Mouse (Mus musculus) cerebellum, adult 11-12 months (tissue): ENCODE data around the gene Gm35549.
"Not testable (repeated sequence)": the region's sequence is repeated elsewhere in the genome, so short reads cannot be mapped to it uniquely, and the experiment has no call there.

Source experiments
- DNase-seq: peaks from one replicate; pipeline ENCODE4 v3.0.0; 2022

Gm35549 gene

DNA sequence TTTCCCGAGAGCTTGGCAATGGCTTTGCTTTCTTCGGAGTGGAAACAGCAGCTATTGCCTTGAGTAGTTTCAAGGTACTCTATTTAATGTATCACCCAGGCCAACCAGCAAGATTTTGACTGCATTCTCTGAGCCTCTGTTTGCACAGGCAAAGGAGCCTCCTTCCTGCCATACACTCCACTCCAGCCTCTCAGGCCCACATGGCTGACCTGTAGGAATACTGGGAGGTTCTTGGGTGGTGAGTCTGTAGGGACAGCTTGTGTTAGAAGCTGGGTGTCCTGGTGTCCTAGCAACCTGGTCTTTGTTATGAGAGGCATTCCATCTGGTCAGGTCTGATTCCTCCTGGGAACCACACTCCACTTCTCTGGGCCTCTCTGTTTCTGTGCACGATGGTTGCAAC lies at the start of gene Gm35549:
TSS of gene Gm35549 (minus strand) at position 276 of the 400 bp plus-strand sequence.
- DNase-seq, result no peak

GRCm38 (mm10) chr9:122886372-122887179 lies 42.7 kb upstream of the Gm35549 start:
- peak; percentile 60 for DNase-seq

DNA sequence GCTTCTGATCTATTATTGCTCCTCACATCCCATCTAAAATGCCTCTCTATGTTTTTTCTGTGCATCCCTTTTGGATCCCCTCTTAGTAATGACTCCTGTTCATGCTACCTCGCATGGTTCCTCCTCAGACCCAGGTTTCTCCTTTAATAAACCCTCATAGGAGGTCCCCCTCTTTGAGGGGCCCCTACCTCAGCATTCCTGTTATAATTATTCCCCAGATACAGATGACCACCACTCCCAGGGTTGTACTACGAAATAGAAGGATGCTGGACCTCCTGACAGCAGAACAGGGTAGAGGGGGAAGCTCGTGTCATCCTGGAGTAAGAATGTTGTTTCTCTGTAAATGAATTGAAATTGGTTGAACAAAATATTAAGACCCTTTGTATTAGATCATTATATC lies 41.5 kb upstream of the Gm35549 start, which contains the start of gene Zkscan7:
TSS of gene Zkscan7 (plus strand) at position 301 of the 400 bp plus-strand sequence.
- no peak for DNase-seq

- DNase-seq, result no peak
Measured at GRCm38 (mm10) chr9:122875145-122875544, 31.3 kb upstream of the Gm35549 start.

- DNase-seq, result no peak
Measured at GRCm38 (mm10) chr9:122874653-122875052, 30.8 kb upstream of the Gm35549 start.

GRCm38 (mm10) chr9:122872595-122872994 lies 28.8 kb upstream of the Gm35549 start:
- no peak for DNase-seq

- DNase-seq, result no peak
Measured at GRCm38 (mm10) chr9:122866192-122866591, 22.4 kb upstream of the Gm35549 start.

- DNase-seq, result peak; percentile 75
Measured at GRCm38 (mm10) chr9:122865697-122866166, 21.9 kb upstream of the Gm35549 start, which contains the start of gene Zfp445. Gene Zfp445 (minus strand): TSS chr9:122866006.

- DNase-seq, result no peak
Measured at GRCm38 (mm10) chr9:122864848-122865247, 21.0 kb upstream of the Gm35549 start.

- no peak for DNase-seq
Measured at GRCm38 (mm10) chr9:122863731-122864130, 19.9 kb upstream of the Gm35549 start.

DNA sequence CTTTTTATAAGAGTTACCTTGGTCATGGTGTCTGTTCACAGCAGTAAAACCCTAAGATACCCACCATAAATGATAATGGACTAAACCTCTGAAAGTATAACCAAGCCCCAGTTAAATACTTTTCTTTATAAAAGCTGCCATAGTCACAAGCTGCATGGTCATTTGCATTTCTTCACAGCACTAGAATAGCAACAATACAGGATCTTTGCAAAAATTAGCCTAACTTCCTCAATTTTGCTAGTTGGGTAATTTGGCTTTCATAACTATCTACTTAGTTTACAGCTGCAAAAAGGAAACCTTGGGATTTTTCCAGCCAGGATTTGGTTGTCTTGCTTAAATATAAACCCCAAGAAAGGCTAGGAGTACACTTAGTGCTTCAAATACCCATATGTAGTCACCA lies 16.9 kb upstream of the Gm35549 start:
- DNase-seq, result no peak

GRCm38 (mm10) chr9:122856716-122857115 lies 12.9 kb upstream of the Gm35549 start:
- DNase-seq, result no peak

DNA sequence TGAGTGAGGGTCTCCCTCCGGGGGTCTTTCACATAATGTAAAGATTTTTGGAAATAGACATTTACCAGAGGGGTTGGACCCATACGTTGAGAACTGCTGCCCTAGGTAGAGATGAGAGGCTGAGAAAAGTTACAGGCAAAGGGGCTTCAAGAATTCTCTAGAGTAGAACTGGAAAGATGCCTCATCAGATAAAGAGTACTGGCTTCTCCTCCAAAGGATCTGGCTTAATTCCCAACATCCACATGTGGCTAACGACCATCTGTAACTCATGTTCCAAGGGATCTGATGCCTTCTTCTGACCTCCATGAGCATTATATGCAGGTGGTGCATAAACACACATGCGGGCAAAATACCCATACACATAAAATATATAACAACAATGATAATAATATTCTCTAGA lies 11.8 kb upstream of the Gm35549 start:
- no peak for DNase-seq

DNA sequence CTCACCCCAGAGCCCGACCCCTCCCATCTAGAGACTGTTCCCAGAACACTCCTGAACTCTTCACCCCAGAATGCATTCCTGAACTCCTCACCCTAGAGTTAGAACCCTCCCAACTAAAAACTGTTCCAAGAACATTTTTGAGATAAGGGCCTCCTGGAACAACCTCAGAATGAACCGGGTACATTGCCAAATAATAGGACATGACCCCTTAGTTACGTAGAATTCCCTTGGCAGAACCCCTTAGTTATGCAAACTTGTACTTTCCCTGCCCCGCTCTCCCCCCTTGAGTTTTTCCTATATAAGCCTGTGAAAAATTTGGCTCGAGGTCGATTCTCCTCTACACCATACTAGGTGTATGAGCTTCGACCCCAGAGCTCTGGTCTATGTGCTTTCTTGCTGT lies 11.3 kb upstream of the Gm35549 start:
- DNase-seq, result not testable (repeated sequence)

DNA sequence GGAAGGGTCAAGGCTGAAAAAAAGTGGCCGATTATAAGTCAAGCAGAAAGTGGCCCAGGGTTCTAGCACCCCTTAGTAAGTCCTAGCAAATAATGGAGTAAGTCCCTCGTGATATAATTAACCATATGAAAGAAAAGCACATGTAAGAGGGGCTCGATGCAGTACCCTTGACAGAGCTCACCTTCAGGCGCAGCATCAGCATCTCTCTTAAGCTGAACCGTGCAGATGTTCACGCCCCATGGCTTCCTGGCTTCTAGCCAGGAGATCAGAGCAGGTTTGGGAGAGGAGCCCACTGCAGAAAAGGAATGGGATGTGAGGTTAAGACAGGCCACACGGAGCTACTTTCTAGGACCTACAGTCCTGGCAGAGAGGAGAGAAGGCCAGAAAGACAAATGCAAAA lies 10.7 kb upstream of the Gm35549 start:
- DNase-seq, result no peak

- DNase-seq, result not testable (repeated sequence)
Measured at GRCm38 (mm10) chr9:122847811-122848311, 4.0 kb upstream of the Gm35549 start.

DNA sequence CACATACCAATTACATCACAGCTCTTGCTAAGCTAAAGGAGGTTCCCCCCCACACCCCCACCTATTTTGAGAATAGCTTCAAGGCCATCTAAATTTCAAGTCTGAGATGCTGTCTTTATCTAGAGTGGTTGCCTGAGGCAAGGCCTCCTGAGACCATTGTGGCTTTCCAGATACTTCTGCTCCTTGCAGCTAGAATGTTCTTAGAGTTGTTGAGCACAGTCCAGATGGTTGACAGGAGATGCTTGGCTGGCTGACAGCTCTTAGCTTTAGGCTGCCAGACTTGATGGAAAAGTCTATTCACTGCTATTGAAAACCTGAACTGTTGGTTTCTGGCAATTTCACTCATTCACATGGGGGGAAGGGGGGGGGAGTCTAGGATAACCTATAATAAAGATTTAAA lies 2.3 kb upstream of the Gm35549 start:
- DNase-seq, result peak; percentile 21

- DNase-seq, result no peak
Measured at GRCm38 (mm10) chr9:122845621-122846020, 1.8 kb upstream of the Gm35549 start.

DNA sequence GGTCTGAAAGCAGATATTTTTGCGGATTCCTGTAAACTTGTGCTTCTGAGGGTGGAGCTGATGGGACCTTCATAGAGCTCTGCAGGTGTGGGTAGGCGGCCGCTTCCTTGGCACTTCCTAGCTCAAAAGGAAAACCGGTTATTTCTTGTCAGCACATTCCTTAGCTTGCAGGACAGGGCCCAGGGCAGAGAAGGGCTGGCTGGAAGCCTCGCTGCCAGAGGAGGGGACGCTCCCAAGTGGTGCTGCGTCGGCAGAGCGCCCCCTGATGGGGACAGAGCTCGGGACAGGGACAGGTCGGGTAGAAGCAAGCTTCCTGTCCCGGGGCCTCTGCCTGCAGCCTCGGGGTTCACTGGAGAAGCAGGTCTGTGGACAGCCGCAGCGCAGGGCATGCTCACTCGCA lies 6.2 kb downstream of the Gm35549 start:
- peak; percentile 14 for DNase-seq

DNA sequence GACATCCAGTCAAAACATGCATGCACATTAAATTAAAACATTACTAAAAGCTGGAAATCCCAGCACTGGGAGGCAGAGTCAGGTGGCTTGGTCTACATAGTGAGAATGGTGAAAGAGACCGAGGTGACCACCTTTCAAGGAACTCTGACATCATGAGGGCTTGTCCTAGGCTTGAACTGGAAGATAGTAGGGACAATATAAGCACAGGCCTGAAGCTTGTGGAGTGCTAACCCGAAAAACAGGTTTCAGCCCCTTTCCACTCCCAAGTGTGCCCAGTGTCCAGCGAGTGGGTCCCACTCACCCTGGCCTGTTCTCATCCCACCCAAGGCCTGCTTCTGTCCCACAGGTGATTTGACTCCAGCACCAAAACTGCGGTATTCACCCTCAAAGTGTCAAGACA lies 6.6 kb downstream of the Gm35549 start:
- no peak for DNase-seq

DNA sequence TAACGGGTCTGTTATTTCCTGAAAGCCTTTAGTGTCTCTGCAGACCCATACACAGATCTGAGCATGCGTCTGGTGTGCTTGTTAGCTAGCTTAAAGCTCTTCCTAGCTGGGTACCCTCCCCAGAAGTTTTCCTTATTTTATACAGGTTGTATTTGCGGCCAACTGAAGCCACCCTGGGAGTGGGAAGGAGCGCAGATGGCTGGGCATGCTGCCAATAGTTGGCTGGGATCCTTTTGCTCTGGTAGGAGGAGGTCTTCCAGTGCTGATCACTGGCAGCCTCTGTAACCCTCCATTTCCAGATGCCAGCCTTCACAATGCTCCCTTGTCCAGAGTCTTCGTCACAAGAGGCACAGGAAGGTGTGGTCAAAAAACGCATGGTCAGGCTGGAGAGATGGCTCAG lies 7.0 kb downstream of the Gm35549 start:
- DNase-seq, result peak; percentile 57

DNA sequence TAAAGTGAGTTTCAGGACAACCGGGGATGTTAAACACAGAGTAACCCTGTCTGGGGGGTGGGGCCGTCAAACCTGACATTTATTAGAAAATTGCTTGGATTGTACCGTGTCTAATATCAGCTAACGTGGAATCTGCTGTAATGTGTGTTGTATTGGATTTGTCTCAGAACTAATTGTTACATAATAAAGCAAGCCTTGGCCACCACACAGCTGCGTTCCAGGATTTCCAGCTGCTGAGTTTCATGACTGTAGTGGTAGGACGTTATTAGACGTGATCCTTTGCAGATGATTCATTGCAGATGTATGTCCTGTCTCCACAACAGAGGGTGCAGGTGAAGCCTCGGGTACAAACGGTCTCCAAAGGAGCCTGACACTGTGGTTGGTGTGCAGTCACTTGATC lies 7.7 kb downstream of the Gm35549 start:
- no peak for DNase-seq

DNA sequence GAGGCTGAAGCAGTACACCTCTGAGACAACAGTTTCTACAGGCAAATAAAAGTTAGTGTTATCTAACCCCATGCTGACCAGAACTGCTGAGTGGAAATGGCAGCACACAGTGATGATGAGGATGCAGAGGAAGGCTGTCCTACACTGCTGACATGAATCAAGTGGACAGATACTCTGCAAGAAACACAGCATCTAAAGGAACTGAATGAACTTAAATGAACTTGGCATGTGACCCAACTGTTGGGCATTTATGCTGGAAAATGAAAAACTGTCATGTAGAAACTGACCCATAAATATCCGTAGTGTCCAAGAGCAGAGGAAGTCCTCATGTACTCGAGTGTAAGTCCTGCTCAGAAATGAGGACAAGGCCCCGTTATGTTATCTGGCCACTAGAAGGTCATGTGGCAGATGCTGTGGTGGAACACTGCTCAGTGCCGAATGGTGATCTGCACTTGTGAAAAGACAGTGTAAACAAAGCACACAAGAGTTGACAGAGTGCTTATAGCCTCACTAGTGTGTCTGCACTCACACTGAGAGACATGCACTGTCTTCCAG lies 13.9 kb downstream of the Gm35549 start:
- no peak for DNase-seq

- DNase-seq, result no peak
Measured at GRCm38 (mm10) chr9:122826743-122827142, 17.1 kb downstream of the Gm35549 start.
